Mouse (Mus musculus) monocyte, adult 2 months (primary cell): ENCODE measurements around the gene Mdp1.

ENCODE experiments used
- DNase-seq, 2 experiments: peaks; one replicate each; pipeline ENCODE4 v3.0.0; 2022; ENCODE audit warnings: low spot score in 2 of 2, low read depth in 1 of 2

The Mdp1 gene

DNA sequence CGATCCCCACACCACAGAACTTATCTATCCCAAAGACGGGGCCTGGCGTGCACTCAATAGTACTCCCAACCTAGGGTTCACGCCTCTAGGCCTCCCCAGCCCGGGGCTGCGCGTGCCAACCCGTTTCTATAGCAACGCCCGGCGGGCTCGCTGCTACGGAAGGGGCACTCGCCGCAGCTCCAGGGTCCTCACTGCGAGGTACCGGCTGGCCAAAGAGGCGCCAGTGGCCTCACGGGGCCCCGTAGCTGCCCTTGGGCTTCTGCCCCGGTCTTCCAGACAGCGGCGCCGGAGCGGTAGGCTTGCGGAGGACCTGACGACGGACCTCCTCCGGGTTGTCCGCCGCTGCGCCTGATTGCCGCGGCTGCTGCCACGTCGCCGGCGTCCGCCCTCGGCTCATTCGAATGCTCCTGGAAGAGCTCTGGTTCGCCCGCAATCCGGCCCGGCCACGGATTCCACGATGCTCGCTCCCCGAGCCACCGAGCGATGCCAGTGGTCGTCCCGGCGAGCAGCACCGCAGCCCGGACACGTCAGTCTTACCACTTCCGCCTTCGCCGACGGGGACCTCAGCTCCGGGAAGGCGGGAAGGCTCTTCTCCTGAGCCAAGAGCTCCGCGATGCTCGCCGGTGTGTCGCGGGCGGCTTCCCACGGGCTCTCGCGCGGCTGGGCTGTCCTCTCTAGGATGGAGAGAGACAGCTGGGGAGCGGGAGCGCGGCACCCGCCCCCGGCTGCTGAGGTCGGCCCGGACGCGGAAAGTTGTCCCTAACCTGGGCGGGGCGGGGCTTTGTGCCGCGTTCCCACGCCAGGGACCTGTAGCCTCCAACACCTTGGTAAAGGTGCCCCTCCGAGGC, 17.0 kb downstream of the Mdp1 start, which contains the start of gene Tm9sf1:
TSS of gene Tm9sf1 (minus strand) at position 747 of the 848 bp plus-strand sequence.
- DNase-seq = peak; percentile 67 to 85

DNA sequence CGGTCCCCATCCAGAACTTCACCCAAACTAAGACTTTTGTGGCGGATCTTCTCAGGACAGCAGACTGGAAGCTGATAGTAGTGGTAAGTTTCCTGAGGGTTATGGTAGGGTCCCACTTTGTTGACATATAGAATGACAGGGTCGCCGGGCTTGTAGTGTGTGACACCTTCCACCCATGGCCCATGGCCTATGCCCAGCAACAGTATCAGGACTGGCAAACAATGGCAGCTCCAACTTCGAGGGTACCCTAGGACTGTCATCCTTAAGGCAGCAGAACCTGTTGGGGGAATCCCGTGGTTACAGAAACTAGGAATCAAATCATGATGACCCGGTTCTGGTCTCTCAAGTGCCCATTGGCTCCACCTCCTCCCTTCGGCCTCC, 17.6 kb downstream of the Mdp1 start:
- no peak for DNase-seq

DNA sequence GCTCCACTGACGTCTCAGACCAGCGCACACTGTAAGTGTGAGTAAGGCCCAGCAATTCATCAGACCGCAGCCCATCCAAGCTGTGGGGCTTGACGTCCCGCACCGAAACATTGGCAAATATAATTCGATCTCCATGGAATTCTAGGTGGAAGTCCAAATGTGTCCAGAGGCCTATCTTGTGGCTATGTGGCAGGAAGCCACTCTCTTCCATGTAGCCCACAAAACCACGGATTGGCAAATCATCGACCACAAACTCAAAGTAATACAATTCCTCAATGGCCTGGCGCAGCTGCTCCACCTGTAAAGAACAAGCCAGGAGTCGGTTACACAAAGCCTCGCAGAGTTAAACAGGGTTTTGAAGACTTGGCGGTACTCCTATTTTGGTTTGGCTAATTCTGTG, 19.0 kb downstream of the Mdp1 start:
- no peak for DNase-seq

DNA sequence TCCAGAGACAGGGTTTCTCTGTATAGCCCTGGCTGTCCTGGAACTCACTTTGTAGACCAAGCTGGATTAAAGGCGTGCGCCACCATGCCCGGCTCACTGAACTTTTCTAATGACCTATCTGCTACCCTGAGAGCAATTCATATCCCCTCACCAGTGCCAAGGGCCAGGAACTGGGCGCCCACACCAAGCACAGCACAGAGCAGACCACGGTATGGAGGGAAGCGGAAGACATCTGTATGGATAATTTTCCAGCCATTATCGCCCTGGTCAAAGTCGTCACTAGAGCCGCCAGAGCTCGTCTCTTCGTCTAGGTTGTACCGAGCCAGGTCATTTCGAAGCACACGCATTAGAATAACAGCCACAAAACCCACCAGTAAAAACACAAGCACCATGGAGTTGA, 19.5 kb downstream of the Mdp1 start:
- DNase-seq = no peak

DNA sequence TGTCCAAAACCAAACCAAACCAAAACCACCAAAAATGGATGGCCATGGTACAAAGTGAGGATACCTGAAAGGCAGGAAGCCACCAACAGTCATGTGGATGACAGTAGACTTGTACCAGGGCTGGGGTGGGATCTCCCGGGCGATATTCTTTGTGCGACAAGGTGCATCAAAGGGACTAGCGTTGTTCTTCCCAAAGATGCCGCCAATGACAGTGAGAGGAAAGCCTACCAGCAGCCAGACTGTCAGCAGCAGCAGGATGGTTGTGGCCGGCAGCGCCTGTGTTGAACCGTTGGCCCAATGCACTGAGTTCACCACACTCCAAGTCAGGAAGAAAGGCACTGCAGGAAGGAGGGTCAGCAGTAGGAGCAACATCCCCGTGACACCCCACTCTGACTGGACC, 22.5 kb downstream of the Mdp1 start, which contains the start of gene Gm49378:
TSS of gene Gm49378 (minus strand) at position 101 of the 400 bp plus-strand sequence.
- no peak for DNase-seq

DNA sequence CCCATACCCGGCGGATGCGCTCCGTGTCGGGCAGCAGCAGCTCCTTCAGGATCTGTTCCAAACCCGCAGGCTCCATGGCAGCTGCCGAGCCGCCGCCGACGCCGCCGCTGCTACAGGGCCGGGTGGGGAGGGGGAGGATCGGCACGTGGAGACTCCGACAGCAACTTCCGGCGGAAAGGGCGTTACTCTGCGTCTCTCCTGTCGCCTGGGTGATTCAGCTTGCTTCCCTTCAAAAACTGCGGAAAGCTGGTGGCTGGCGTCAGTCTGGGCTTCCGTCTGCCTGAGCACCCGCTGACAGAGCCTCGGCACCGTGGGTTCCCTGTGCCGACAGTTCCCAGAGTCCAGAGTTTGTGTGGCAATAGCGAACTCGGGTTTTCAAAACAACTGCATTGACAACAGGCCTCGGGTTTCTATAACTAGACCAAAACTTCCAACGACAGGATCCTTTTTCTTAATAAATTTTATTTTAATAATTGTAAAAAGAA, 24.7 kb downstream of the Mdp1 start, which contains the start of gene Ipo4:
TSS of gene Ipo4 (minus strand) at position 435 of the 485 bp plus-strand sequence.
- peak; percentile 63 to 77 for DNase-seq

DNA sequence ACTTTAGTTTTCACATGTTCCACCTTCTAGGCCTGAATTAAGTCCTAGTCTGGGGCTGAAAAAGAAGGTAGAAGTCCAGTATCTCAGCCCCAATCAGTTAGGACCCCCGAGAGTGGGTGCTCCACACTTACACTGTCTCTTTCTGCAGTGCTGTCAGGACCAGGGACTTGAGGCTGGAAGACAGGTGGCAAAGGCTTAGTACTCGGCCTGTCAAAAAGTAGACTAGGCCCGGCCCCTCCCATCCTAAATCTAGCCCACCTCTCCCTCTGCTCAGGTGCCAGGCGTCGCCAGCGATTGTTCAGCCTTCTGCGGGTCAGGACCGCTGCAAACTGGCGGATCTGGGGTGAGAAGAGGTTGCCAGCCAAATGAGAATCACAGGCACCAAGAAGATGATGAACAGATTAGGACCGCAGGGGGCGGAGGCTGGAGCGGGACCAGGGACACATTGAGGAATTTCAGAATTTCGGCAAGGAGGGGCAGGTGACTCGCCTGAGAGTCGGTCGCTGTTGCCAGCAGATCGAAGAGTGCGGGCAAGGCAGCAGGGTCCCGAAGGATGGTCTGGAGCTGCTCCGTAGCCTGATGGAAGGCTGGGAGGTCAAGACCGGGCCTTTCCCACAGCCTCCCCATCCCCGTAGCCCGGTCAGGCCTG, 25.3 kb downstream of the Mdp1 start:
- DNase-seq = no peak

DNA sequence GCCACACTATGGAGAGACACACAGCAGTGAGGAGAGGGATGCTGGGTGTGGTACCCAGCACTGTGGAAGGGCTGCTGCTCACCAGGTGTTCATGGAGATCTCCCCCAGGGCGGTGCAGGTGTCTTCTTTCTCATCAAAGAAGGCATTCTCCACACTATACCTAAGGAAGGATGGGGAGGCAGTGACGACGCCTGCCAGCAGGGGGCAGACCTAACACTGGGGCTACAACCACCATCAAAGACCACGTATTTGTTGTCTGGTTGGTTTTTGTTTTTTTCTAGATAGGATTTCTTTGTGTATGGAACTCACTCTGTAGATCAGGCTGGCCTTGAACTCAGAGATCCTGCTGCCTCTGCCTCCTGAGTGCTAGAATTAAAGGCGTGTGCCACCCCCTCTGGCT, 31.0 kb downstream of the Mdp1 start:
- peak in 1 of 2 experiments; percentile 62 for DNase-seq

DNA sequence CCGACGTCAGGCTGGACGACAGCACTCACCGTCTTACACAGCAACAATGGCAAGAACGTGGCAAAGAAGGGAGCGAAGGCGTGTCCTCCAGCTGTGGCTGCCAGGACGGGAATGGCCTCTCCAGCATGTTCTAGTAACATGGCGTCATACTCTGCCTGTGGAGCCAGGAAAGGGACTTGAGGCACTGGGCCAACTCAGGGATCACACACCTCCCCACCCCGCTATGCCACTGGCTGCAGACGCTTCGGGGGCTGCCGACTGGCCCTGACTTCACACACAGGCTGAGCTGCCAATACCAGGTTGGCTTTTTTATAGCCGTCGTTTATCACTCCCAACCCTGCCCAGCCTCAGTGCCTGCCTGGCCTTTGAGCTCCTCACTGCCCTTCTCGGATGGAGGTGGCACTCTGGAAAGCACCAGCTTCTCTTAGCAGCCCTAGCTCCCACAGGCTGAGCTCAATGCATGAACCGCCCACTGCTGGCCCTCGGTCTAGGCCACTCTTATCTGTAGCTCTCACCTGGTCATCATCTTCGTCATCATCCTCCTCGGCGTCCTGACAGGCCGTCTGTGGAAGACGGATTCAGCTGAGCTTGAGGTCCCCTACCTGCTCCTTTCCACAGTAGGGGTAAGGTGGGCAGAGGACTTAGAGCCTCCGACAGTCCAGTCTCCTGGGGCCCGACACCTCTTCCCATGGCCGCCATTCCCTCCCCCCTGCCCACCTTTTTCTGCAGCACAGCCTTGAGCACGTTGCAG, 32.1 kb downstream of the Mdp1 start:
- no peak for DNase-seq

DNA sequence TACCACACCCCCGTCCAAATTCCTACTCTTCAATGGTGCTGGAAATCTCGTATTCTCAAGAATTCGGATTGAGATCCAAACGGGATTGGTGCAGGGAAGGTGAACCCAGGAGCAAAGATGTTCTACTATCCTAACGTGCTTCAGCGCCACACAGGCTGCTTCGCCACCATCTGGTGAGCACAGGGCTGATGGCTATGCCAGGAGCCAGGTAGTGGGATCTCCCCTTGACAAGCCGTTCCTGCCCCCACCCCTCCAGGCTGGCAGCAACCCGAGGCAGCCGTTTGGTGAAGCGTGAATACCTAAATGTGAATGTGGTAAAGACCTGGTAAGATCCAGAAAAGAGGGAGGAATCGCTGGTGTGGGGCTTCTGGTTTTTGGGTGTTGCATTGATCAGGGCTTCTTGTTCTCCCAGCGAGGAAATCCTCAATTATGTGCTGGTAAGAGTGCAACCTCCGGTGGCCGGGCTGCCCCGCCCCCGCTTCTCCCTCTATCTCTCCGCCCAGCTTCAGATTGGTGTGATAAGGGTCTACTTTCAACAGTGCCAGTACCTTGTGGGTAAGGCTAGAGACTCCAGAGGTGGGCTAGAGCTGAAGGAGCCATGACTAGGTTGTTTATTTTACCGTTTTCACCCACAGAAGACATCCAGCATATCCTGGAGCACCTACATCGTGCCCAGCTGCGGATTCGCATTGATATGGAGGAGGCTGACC, 41.7 kb downstream of the Mdp1 start:
- no peak for DNase-seq

DNA sequence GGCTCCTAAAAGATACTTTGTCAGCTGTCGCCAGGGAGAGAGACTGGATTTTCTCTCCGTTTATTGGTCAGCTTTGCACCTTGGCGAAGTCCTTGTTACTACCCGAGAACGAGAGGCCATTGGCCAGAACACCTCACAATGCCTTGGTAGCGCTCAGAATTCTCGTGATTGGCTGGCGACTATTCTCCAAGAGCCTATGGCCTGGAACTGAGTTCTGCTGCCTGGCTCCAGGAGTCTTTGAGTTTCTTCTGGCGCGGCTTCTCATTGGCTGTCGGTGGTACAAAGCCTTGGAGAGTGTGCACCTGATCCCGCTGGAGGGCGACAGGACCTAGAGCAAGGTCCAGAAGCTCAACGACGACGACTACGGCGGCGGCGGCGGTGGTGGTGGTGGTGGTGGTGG, 42.5 kb downstream of the Mdp1 start, which contains the start of gene Rec8:
TSS of gene Rec8 (plus strand) at position 216 of the 400 bp plus-strand sequence.
- no peak for DNase-seq

DNA sequence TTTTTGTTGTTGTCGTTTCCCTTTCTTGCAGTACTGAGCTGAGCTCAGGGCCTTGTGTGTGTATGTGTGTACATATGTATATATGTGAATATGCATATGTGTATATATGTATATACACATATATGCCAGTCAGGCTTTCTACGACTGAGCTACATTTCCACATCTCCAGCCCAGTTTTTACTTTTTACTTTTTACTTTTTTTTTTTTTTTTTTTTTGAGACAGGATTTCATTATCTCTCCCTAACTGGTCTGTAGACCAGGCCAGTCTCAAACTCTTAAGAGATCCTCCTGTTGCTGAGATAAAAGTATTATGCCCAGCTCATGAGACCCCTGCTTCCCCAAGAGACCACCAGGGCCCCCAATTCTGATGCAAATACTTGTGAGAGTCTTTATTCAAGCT, 43.5 kb downstream of the Mdp1 start:
- DNase-seq = no peak

DNA sequence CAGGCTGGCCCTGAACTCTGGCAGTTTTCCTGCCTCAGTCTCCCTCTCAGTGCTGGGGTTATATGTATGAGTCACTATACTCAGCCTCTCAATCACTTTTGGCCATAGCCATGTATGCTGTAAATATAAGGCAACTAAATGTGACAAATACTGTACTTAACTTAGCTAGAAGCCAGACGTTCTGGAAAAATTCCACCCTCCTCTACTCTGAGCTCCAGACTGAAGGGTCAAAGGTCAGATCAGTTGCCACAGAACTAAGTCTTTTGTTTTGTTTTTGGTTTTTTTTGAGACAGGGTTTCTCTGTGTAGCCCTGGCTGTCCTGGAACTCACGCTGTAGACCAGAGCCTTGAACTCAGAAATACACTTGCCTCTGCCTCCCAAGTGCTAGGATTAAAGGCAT, 44.4 kb downstream of the Mdp1 start:
- no peak for DNase-seq

DNA sequence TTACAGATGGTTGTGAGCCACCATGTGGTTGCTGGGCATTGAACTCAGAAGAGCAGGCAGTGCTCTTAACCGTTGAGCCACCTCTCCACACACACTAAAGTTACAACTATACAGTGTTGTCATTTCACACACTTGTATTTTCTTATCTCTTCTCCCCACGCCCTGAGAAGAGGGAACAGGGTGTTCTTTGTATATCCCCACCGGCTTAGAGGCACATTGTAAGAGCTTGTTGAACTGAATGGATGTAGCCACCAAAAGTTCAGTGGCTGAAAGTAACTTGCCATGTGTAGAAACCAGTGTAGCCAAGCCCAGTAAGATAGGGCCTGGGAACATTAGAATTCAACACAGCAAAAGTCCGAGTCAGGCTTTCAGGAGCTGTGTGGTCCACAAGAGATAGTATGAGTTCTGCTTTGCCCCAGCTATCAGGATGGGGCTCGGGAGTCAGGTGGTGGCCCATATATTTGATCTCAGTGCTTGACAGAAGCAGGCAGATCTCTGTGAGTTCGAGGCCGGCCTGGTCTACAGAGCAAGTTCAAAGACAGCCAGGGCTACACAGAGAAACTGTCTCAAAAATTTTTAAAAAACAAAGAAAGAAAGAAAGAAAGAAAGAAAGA, 45.6 kb downstream of the Mdp1 start:
- DNase-seq = no peak

DNA sequence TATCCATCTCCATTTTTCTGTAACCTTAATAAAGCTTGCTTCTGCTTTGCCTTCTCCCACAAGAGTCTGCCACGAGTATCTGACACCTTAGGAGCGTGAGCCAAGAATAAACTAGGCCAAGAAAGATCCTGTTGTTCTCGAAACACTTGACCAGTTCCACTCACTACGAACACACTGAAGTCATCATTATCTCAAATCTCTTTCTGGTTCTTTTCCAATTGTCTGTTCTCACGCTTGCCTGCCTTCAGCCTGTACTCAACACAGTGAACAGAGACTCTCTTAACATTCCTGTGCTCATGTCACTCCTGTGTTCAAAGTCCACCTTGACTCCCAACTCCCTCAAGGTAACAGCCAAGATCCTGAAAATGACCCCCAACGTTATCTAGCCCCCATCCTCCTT, 47.0 kb downstream of the Mdp1 start:
- DNase-seq = no peak

DNA sequence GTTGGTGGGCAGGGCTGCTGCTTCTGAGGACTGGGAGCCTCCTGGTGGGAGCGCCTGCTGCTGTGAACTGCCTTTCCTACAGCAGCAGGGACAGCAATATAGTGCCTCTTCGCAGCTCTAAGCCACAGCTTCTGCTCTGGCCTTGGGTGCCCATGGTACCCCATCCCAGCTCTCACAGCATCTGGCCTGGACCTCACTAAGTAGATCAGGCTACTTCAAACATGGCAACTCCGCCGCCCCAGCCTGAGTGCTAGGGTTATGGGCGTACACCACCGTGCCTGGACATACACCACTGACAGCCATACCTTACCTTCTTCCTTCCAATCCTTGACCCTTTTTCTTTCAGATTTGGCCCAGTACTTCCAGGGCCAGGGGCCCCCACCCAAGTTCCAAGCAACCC, 52.0 kb downstream of the Mdp1 start:
- no peak for DNase-seq
